Mouse (Mus musculus): ENCODE measurements at regions not wholly inside any gene's neighbourhood (a gene's known extent, or its start where the extent isn't known, plus 50 kb on each side); places are given as distances from the start of the nearest gene placed in this dataset.

GRCm38 (mm10) chrX:21385221-21385620 is 99.1 kb upstream of the Agtr2 start:
- 8% methylated on average over 2 of the region's 2 CpGs for WGBS
- TF ChIP-seq CTCF (IDR thresholded peaks at IDR 0.05; ENCODE audit: control insufficient read depth, insufficient read depth, low read length) (no peak), POLR2A (IDR thresholded peaks at IDR 0.05; ENCODE audit: borderline replicate concordance, control insufficient read depth, low read depth, low read length) (no peak)
- H3K4me3 ChIP-seq (replicated peaks; ENCODE audit: control insufficient read depth, low read depth, low read length) = no peak overlapping the region
- no peak overlapping the region for H3K27ac ChIP-seq (ENCODE audit: control insufficient read depth, insufficient read depth, low read depth, low read length, poor library complexity)
- H3K4me1 ChIP-seq (ENCODE audit: control insufficient read depth, insufficient read depth, low read length) = no peaks in the 10 kb centered on the region

- H3K4me1 ChIP-seq (ENCODE audit: control insufficient read depth, insufficient read depth, low read length) = no peaks in the 10 kb centered on the region
- TF ChIP-seq CTCF (IDR thresholded peaks at IDR 0.05; ENCODE audit: control insufficient read depth, insufficient read depth, low read length) (no peak), POLR2A (IDR thresholded peaks at IDR 0.05; ENCODE audit: borderline replicate concordance, control insufficient read depth, low read depth, low read length) (no peak)
- no peak overlapping the region for H3K4me3 ChIP-seq (replicated peaks; ENCODE audit: control insufficient read depth, low read depth, low read length)
- 57% methylated on average over 1 of the region's 1 CpGs for WGBS
- H3K27ac ChIP-seq (ENCODE audit: control insufficient read depth, insufficient read depth, low read depth, low read length, poor library complexity) = no peak overlapping the region
Measured at GRCm38 (mm10) chrX:21389992-21390391, 94.4 kb upstream of the Agtr2 start.

- H3K4me1 ChIP-seq (ENCODE audit: control insufficient read depth, insufficient read depth, low read length) = no peaks in the 10 kb centered on the region
- no peak overlapping the region for H3K27ac ChIP-seq (ENCODE audit: control insufficient read depth, insufficient read depth, low read depth, low read length, poor library complexity)
- TF ChIP-seq CTCF (IDR thresholded peaks at IDR 0.05; ENCODE audit: control insufficient read depth, insufficient read depth, low read length) (no peak), POLR2A (IDR thresholded peaks at IDR 0.05; ENCODE audit: borderline replicate concordance, control insufficient read depth, low read depth, low read length) (no peak)
- H3K4me3 ChIP-seq (replicated peaks; ENCODE audit: control insufficient read depth, low read depth, low read length) = no peak overlapping the region
- WGBS = 72% methylated on average over 10 of the region's 10 CpGs
Measured at GRCm38 (mm10) chrX:21393212-21393611, 91.1 kb upstream of the Agtr2 start.

GRCm38 (mm10) chrX:21424797-21425196 is 59.5 kb upstream of the Agtr2 start:
- H3K4me3 ChIP-seq (replicated peaks; ENCODE audit: control insufficient read depth, low read depth, low read length) = no peak overlapping the region
- no peaks in the 10 kb centered on the region for H3K4me1 ChIP-seq (ENCODE audit: control insufficient read depth, insufficient read depth, low read length)
- H3K27ac ChIP-seq (ENCODE audit: control insufficient read depth, insufficient read depth, low read depth, low read length, poor library complexity) = no peak overlapping the region
- TF ChIP-seq CTCF (IDR thresholded peaks at IDR 0.05; ENCODE audit: control insufficient read depth, insufficient read depth, low read length) = no peak
- TF ChIP-seq POLR2A (IDR thresholded peaks at IDR 0.05; ENCODE audit: borderline replicate concordance, control insufficient read depth, low read depth, low read length) = no peak
- WGBS = 53% methylated on average over 4 of the region's 4 CpGs

- H3K27ac ChIP-seq (ENCODE audit: control insufficient read depth, insufficient read depth, low read depth, low read length, poor library complexity) = no peak overlapping the region
- H3K4me1 ChIP-seq (ENCODE audit: control insufficient read depth, insufficient read depth, low read length) = no peaks in the 10 kb centered on the region
- WGBS = 60% methylated on average over 3 of the region's 3 CpGs
- no peak overlapping the region for H3K4me3 ChIP-seq (replicated peaks; ENCODE audit: control insufficient read depth, low read depth, low read length)
- TF ChIP-seq CTCF (IDR thresholded peaks at IDR 0.05; ENCODE audit: control insufficient read depth, insufficient read depth, low read length) (no peak), POLR2A (IDR thresholded peaks at IDR 0.05; ENCODE audit: borderline replicate concordance, control insufficient read depth, low read depth, low read length) (no peak)
Measured at GRCm38 (mm10) chrX:21428081-21428480, 56.3 kb upstream of the Agtr2 start.

GRCm38 (mm10) chrX:21433501-21433900 is 50.8 kb upstream of the Agtr2 start:
- Histone ChIP-seq H3K4me1 (ENCODE audit: control insufficient read depth, insufficient read depth, low read length) (no peaks in the 10 kb centered on the region), H3K4me3 (replicated peaks; ENCODE audit: control insufficient read depth, low read depth, low read length) (no peak overlapping the region), H3K27ac (ENCODE audit: control insufficient read depth, insufficient read depth, low read depth, low read length, poor library complexity) (no peak overlapping the region)
- no peak for TF ChIP-seq POLR2A (IDR thresholded peaks at IDR 0.05; ENCODE audit: borderline replicate concordance, control insufficient read depth, low read depth, low read length)
- TF ChIP-seq CTCF (IDR thresholded peaks at IDR 0.05; ENCODE audit: control insufficient read depth, insufficient read depth, low read length) = no peak
